Mouse (Mus musculus): ENCODE data around the gene Bckdhb.

The Bckdhb gene

GRCm38 (mm10) chr9:84109777-84110478 lies 185.0 kb downstream of the Bckdhb start:
- DNase-seq = no peak

DNA sequence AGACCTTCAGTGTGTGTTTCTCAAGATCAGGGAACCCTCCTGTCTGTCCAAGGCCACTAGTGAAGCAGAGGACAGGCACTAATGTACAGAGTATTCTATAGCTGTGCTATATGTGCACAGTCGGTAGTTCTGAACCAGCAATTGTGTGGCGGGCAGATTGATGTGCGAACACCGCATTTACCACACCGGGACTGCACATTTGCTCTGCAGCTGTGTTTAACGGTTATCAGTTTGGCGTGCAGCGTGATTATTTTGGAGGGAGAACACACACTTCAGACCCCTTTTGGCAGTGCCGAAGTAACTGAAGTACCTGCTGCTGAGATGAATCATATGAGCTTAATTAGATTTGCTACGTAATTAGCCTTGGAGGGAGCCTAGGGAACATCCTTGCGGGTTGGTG lies 185.7 kb downstream of the Bckdhb start:
- DNase-seq = no peak

GRCm38 (mm10) chr9:84112319-84112718 lies 187.4 kb downstream of the Bckdhb start:
- DNase-seq = no peak

- DNase-seq = no peak
These were observed 188.1 kb downstream of the Bckdhb start for GRCm38 (mm10) chr9:84112842-84113568.

DNA sequence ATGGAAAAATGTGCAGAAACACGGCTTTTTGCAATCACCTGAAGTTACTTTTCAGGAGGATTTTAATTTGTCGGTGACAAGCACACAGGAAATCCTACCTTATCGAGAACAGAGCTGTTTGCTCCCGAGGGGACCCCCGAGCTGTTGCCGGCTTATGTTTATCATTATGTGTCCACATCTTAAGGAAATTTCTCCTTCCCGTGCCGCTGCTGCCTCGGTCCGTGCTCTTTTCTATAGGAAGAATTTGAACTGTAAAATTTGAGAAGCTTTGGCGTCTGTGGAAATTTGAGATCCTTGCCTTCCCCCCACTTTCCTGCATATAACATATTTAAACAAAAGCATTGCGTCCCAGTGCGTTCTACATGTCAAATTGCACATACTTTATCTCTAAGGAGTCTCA lies 189.3 kb downstream of the Bckdhb start:
- DNase-seq = no peak

GRCm38 (mm10) chr9:84117337-84117736 lies 192.4 kb downstream of the Bckdhb start:
- no peak for DNase-seq

DNA sequence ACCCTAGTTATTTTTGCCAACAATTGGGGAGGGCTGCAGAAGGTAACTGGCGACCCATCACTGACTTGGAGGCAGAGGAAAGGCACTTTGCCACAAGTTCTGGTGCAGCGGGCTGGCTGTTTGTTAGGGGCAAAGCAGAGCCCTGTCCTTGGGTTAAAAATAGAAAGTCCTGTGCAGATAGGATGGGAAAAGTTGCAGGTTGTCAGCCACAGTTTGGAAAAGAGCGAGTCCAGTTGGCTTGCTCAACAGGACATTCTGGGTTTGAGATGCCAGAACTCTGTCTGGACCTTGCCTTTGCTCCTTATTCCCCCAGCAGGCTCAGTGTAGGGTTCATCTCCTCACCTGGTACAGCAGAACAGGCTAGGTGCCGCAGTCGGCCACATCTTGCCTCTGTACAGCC lies 200.1 kb downstream of the Bckdhb start:
- no peak for DNase-seq

DNA sequence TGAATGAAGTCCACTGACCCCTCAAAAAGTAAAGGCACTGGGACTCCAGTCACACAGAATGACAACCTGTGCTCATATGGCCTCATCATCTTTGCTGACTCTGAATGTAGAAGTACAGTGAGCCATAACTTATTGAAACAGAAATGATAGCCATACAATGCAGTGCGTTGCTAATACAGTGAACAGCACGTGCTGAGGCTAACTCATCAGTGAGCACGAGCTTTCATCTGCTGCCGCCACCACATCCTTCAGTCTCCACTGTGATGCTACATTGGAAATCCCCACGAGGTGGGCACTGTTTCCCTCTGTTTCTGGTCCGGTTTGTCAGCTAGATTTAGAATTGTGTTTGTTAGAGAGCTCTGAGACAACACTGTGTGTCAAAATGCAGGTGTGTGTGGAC lies 205.4 kb downstream of the Bckdhb start:
- DNase-seq = no peak

DNA sequence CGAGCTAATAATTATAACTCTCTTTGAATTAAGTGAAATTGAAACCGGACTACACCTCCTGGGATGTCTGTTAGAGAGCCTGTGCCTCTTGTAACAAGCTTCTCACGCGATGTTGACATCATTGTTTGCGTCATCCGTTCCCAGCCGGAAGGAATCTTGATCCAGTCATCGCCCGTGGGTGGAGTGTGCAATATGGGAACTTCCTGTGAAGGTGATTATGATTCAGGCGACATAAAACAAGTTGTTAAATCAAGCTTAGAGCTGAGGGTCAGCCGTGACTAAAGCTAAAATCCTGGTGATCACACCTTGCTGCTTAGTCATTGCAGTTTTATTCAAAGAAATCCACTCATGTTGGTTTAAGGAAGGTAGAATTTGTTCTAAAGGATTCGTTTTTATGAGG lies 210.1 kb downstream of the Bckdhb start:
- no peak for DNase-seq

DNA sequence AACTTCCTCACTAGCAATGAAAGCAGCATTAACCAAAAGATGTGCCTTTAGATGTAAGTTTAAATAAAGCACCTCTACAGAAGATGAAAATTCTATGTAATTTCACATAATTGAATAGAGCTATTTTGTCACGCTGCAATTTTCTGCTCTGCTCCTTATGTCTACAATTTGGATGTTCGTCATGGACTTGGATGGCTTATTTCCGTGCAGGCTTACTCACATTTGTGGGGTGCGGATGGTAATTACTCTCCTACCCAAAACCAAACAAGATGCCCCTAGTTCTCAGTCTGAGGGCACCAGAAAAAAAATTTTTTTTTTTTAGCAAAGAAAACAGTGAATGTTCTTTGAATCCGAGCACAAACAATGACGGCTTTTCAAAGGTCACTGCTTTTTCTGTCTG lies 212.2 kb downstream of the Bckdhb start:
- no peak for DNase-seq

GRCm38 (mm10) chr9:84148124-84148523 lies 223.2 kb downstream of the Bckdhb start:
- no peak for DNase-seq
